Mouse (Mus musculus): ENCODE data around the gene Mrps14.

DNA sequence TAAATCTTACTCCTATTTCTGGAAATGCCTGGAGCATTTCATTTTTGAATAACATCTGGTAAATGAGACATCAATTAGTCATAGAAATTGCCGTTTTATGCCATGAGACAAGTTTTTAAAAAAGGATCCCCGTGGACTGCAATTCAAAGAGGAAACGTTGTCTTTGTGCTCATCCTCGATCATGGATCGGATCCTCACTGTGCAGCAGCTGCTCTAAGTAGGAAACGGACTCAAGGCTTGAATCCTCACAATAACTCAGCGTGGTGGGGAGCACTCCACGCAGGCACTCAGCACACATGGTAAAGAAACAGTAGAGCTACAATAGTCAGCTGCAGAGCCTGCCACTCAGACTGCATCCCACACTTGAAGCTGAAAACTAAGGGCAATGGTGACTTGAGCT is 18.1 kb upstream of the Mrps14 start:
- TF ChIP-seq CTCF (IDR thresholded peaks at IDR 0.05 in 2 of 3, conservative IDR thresholded peaks at IDR 0.05 in 1 of 3; ENCODE audit: control insufficient read depth in 1 of 3, insufficient read depth in 1 of 3, low read depth in 2 of 3, low read length in 3 of 3, poor library complexity in 1 of 3, severe bottlenecking in 1 of 3) (no peak), EP300 (IDR thresholded peaks at IDR 0.05; ENCODE audit: low read depth in 1 of 2, low read length in 2 of 2) (no peak), TAL1 (IDR thresholded peaks at IDR 0.05; ENCODE audit: low read length) (no peak), POLR2A (IDR thresholded peaks at IDR 0.05; ENCODE audit: control insufficient read depth in 1 of 2, insufficient read depth in 1 of 2, low read depth in 1 of 2, low read length in 2 of 2, poor library complexity in 1 of 2) (no peak)
